Mouse (Mus musculus) layer of hippocampus, postnatal 25 days (tissue): ENCODE data around the gene Ipo4. TPM values are rescaled to one million over a fixed set of nuclear protein-coding genes. Genes with fewer than 3 reads are reported as not detected.

Source experiments
- DNase-seq, 2 experiments: peaks; one replicate each; pipeline ENCODE4 v3.0.0; 2022; ENCODE audit warnings: mixed read lengths in 2 of 2, low spot score in 1 of 2; ENCODE audit errors: extremely low spot score in 1 of 2
- total RNA-seq, 2 experiments: library from RNA; stranded (reverse); gene quantifications; 2 replicates each; pipeline ENCODE4 v1.2.3; 2021

Gene Ipo4
- 100 to 1,000 TPM; 118 to 121 TPM for total RNA-seq

DNA sequence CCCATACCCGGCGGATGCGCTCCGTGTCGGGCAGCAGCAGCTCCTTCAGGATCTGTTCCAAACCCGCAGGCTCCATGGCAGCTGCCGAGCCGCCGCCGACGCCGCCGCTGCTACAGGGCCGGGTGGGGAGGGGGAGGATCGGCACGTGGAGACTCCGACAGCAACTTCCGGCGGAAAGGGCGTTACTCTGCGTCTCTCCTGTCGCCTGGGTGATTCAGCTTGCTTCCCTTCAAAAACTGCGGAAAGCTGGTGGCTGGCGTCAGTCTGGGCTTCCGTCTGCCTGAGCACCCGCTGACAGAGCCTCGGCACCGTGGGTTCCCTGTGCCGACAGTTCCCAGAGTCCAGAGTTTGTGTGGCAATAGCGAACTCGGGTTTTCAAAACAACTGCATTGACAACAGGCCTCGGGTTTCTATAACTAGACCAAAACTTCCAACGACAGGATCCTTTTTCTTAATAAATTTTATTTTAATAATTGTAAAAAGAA, at the start of gene Ipo4:
Gene Ipo4 (minus strand): TSS at position 435 of the 485 bp plus-strand sequence.
- DNase-seq, result peak; percentile 79

DNA sequence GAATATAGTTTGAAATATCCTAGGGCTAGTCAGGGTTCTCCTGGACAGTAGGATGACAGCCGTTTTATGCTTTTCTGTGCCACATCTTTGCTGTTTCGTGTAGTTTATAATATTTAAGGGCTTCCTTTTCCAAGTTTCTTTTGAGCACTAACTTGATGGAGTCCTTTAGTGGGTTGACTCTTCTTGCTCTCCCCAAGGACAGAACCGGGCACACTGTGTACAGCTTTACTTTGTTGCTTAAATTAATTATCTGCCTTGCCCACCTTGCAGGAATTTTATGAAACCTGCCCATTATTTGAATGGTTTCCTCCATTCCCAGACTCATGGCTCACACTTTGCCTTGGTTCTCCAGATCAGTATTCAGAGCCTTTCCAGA, 46.3 kb upstream of the Ipo4 start:
- no peak for DNase-seq

DNA sequence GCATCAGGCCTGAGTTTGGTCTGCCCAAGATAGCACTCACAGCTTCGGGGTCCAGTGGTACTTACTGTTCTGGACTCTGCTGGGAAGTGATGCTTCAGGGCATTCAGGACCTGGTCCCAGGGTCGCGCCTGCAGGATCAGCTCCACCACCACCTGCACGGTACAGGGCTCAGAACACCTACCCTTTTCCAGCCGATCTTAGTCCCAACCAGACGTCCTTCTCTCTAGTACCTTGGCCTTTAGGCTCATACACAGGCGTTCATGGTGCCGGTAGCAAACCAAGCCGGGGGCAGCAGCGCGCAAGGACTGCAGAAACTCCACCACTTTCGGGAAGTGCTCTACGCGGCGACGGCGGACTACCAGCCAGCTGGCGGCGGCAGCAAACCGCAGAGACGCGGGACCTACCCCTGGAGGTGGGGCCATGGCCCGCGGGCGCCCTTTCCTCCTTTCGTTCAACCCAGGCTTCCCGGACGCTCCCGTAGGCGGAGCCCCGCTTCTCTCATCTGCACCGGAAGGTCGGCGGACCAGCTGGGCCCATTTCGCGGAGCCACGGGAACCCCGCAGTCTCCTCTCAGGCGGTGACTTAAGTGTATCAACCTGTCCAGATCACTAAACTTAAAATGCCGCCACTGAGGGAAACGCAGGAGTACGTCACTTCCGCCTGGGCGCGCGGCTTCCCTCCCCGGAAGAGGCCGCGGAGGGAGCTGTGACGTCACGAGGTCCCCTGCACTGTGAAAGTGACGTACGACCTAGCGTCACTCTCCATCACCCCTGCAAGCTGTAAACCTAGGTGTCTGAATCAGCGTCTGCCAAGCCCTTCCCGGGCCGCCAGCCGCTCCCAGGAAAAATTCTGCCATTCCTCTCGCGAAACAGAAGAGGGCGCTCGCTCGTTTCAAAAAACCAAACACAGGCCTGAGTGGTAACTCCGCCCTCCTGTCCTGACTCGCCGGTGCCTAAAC, 45.7 kb upstream of the Ipo4 start, which contains the start of gene Tinf2:
Gene Tinf2 (minus strand): TSS at position 661 of the 958 bp plus-strand sequence.
- DNase-seq, result peak; percentile 91 to 92

DNA sequence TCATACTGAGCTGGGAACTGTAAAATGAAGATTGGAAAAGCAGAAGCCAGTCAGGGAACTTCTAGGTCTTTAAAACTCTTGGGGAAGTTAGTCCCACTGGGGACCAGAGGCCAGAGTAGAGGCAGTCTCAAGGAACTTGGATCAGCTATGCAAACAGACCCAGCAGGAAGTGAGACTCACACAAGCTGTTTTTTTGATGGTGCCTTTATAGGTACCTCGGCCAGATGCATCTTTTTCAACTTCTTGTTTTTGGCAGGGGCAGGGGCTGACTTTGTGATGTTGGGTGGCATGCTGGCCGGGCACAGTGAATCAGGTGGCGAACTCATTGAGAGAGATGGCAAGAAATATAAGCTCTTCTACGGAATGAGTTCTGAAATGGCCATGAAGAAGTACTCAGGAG, 41.9 kb upstream of the Ipo4 start:
- no peak for DNase-seq

DNA sequence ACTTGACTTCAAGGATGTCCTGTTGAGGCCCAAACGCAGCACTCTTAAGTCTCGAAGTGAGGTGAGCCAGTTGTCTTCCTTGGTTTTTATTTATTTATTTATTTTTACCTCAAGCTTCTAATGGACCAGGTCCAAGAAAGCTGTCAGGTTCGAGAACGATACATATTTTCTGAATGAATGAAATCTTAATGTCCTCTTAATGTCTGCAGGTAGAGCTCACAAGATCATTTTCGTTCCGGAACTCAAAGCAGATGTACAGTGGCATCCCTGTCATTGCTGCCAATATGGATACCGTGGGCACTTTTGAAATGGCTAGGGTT, 36.9 kb upstream of the Ipo4 start:
- DNase-seq, result no peak

DNA sequence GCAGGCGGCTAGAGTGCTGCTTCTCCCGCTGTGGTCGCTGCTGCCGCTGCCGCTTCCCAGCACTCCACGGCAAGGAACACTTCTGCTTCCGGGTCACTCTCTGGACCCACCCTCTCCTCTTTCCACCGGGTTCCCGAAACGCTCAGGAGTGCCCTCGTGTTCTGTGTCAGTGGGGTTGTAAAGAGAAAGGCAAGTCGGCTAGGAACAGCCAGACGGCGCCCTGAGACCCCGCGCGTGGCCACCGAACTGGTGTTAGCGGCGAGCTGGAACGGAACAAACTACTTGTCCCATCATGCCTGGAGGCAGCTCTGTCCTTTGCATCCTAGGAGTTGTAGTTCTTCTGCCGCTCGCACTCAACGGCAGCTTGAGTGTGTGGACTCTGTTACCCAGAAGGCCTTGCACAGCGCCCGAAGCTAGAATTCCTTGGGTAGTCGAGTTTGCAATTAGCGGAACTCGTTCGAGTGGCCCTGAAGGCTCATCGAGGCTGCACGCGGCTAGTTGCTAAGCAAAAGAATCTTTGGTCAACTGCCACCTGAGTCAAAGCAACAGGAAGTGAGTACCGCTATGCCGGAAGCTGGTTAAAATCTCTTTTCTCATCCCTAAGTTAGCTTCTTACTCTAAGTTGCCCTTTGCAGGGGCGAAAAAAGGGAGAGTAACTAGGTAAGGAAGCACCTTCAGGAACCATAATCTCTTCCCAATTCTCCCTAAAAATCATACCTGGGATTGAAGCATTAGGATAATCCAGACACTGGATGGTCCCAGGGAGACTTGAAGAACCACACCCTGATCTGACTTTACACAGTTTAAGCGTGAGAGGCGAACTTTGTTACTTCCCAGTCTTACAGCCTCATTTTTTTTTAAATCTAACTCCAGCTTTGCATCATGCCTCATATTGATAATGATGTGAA, 36.3 kb upstream of the Ipo4 start, which contains the start of the genes Gmpr2 and Nedd8:
Gene Gmpr2 (plus strand): TSS at position 109 of the 908 bp plus-strand sequence.
Gene Nedd8 (minus strand): TSS at position 292 of the 908 bp plus-strand sequence.
- DNase-seq, result peak; percentile 70 to 90

DNA sequence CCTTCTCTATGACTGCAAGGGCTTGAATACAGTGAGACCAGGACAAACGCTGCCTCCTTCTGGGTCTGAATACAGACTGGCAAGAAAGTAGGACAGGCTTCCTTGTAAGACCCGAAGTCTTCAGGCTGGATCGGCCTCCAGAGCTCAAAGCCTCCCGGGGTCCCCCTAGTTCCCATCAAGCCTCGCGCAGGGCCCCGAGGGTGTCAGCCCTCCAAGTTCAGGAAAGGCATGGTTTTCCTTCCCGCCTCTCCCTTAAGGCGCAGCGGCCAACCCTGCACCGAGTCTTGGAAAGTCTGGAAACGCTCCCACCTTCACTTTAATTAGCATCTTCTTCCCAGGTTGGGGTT, 35.7 kb upstream of the Ipo4 start:
- DNase-seq, result no peak

DNA sequence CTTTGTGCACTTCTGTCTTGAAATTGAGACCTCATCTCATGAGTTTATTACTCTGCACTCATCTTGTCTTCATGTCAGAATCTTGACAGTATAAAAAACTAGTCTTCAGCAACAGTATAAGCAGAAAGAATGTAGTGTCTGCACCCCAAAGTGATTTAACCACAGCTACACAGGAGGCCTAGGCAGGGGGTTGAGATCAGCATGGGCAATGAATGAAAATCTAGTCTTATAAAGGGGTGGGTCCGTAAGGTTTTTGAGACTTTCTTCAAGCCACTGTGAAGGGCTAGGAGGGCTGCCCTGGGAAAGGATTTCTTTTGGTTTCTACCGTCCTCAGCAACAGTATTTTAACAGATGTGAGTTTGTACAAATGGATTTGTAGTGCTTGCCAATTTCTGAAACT, 24.9 kb upstream of the Ipo4 start:
- DNase-seq, result no peak

DNA sequence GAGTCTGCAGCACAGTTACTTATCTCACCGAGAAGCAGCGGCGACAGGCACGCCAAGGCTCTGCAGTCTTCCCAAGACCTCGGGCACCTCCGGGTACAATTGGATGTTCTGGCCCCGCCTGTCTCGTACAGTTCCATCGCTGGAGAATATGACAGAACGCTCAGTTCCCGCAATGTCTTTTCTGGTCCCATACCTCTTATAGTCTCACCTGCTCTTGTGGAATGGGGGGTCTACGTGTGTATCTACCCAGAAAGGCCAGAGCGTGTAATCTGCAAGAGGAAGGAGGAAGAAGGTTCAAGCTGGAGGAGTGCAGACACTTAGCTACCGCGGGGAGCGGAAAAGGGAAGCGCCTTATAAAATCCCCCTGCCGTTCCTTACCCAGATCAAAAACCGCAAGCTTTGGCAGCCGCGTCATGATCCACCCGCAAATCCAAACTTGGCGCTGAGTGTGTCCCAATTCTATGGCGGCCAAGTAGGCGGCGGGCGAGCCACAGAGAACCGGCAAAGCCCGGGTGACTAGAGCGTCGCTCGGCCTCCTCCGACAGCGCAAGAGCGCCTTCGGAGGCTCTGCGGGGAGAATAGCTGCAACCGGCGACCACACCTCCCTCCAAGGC, 24.3 kb upstream of the Ipo4 start, which contains the start of gene Mdp1:
Gene Mdp1 (minus strand): TSS at position 549 of the 614 bp plus-strand sequence.
- DNase-seq, result peak; percentile 67 to 68

DNA sequence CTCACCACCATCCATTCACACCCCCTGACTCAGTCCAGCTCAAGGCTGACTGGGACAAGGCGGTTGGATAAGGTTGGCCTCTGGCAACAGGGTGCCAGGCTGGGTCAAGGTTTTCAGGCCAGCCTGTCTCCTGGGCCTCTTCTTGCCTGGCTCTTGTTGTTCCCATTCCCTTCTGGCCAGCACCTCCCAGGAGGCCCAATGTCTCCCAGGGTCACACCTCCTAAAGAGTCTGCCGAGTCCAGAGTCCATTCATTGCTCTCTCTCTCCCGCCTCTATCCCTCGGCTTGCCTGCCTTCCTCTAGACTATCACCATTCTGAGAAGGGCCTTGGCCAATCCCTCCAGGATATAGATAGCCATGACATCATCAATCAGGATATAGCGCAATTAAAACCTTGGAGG, 22.3 kb upstream of the Ipo4 start:
- no peak for DNase-seq

DNA sequence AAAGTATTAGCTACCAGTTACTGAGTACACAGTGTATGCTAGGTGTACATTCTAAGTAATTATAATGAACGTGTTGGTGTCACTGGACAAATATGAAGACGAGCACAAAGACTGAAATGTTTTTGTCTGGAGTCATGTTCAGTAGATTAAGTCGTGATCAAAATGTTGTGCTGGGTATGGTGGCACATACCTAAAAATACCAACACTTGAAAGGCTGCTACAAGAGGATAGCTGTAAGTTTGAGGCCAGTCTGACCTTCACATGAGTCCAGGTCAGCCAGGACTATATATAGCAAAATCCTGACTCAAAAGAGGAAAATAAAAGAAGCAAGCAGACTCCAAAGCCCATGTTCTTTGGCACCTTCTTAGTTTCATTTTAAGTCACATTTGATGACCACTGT, 21.2 kb upstream of the Ipo4 start:
- DNase-seq, result no peak

DNA sequence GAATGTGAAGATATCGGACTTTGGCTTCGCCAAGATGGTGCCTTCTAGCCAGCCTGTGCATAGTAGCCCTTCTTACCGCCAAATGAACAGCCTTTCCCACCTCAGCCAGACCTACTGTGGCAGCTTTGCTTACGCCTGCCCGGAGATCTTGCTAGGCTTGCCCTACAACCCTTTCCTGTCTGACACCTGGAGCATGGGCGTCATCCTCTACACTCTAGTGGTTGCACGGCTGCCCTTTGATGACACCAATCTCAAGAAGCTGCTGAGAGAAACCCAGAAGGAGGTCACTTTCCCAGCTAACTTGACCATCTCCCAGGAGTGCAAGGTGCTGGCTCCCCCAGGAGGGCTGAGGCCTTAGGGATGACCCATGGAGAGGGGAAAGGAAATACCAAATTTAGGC, 15.8 kb upstream of the Ipo4 start:
- no peak for DNase-seq

DNA sequence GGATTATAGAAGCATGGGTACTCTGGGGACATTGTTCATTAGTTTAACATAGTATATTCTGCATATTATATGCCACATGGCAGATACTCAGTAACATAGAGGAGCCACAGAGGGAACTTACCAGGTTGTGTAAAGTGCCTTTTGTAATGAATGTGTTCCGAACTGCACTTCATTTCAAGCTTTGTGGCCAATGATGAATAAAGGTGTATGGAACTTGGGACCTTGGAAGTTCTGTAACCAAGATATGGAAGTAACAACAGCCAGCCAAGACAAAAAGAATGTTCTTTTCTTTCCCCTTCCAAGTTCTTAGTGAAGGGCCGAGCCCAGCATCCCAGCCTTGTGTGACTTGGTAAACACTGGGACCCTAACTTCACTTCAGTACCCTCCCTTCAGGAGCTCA, 14.1 kb upstream of the Ipo4 start, which contains the start of gene Tssk4:
Gene Tssk4 (plus strand): TSS at position 301 of the 400 bp plus-strand sequence.
- DNase-seq, result no peak

DNA sequence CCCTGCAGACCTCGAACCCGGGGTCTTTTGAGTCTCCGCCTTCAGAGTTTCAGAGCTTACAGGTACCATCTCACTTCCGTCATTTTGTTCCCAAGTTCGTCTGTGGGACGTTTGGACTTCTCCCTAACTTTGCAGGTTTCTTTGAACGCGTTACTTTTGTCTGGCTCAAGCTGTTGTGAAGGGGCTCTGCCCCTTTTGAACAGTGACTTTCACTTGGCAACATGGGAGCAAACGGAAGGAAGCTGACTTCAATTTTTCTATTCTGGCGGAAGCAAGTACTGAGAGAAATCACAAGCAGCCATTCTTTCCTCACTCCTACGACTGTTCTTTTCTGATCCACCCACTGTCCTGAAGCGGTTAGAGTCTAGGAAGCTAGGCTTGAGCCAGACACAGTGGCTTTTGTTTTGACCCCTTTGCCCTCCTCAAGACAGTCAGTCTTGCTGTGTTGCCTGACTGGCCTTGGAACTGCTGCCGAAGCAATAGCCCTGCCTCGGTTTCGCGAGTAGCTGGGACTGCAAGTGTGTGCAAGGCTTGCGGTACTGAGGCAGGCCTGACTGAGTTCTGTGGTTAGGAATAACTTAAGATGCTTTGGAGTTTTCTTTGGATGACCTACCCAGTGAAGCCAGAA, 8.6 kb upstream of the Ipo4 start:
- no peak for DNase-seq

DNA sequence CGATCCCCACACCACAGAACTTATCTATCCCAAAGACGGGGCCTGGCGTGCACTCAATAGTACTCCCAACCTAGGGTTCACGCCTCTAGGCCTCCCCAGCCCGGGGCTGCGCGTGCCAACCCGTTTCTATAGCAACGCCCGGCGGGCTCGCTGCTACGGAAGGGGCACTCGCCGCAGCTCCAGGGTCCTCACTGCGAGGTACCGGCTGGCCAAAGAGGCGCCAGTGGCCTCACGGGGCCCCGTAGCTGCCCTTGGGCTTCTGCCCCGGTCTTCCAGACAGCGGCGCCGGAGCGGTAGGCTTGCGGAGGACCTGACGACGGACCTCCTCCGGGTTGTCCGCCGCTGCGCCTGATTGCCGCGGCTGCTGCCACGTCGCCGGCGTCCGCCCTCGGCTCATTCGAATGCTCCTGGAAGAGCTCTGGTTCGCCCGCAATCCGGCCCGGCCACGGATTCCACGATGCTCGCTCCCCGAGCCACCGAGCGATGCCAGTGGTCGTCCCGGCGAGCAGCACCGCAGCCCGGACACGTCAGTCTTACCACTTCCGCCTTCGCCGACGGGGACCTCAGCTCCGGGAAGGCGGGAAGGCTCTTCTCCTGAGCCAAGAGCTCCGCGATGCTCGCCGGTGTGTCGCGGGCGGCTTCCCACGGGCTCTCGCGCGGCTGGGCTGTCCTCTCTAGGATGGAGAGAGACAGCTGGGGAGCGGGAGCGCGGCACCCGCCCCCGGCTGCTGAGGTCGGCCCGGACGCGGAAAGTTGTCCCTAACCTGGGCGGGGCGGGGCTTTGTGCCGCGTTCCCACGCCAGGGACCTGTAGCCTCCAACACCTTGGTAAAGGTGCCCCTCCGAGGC, 7.5 kb upstream of the Ipo4 start, which contains the start of gene Tm9sf1:
Gene Tm9sf1 (minus strand): TSS at position 747 of the 848 bp plus-strand sequence.
- peak; percentile 78 to 96 for DNase-seq

DNA sequence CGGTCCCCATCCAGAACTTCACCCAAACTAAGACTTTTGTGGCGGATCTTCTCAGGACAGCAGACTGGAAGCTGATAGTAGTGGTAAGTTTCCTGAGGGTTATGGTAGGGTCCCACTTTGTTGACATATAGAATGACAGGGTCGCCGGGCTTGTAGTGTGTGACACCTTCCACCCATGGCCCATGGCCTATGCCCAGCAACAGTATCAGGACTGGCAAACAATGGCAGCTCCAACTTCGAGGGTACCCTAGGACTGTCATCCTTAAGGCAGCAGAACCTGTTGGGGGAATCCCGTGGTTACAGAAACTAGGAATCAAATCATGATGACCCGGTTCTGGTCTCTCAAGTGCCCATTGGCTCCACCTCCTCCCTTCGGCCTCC, 6.9 kb upstream of the Ipo4 start:
- no peak for DNase-seq

DNA sequence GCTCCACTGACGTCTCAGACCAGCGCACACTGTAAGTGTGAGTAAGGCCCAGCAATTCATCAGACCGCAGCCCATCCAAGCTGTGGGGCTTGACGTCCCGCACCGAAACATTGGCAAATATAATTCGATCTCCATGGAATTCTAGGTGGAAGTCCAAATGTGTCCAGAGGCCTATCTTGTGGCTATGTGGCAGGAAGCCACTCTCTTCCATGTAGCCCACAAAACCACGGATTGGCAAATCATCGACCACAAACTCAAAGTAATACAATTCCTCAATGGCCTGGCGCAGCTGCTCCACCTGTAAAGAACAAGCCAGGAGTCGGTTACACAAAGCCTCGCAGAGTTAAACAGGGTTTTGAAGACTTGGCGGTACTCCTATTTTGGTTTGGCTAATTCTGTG, 5.5 kb upstream of the Ipo4 start:
- no peak for DNase-seq

DNA sequence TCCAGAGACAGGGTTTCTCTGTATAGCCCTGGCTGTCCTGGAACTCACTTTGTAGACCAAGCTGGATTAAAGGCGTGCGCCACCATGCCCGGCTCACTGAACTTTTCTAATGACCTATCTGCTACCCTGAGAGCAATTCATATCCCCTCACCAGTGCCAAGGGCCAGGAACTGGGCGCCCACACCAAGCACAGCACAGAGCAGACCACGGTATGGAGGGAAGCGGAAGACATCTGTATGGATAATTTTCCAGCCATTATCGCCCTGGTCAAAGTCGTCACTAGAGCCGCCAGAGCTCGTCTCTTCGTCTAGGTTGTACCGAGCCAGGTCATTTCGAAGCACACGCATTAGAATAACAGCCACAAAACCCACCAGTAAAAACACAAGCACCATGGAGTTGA, 5.1 kb upstream of the Ipo4 start:
- DNase-seq, result no peak

DNA sequence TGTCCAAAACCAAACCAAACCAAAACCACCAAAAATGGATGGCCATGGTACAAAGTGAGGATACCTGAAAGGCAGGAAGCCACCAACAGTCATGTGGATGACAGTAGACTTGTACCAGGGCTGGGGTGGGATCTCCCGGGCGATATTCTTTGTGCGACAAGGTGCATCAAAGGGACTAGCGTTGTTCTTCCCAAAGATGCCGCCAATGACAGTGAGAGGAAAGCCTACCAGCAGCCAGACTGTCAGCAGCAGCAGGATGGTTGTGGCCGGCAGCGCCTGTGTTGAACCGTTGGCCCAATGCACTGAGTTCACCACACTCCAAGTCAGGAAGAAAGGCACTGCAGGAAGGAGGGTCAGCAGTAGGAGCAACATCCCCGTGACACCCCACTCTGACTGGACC, 2.0 kb upstream of the Ipo4 start, which contains the start of gene Gm49378:
Gene Gm49378 (minus strand): TSS at position 101 of the 400 bp plus-strand sequence.
- no peak for DNase-seq
